Mouse (Mus musculus) heart, adult 11 months (tissue): ENCODE results near the gene Trim41.

Experiments used
- DNase-seq: peaks from one replicate; pipeline ENCODE4 v3.0.0; 2022

Trim41 gene

GRCm38 (mm10) chr11:48788311-48789089 lies 28.7 kb downstream of the Trim41 start:
- DNase-seq, result peak; percentile 96

- DNase-seq, result peak; percentile 97
Measured at GRCm38 (mm10) chr11:48787455-48788211, 29.5 kb downstream of the Trim41 start.

GRCm38 (mm10) chr11:48782243-48782642 lies 34.9 kb downstream of the Trim41 start:
- no peak for DNase-seq

GRCm38 (mm10) chr11:48779450-48779849 lies 37.7 kb downstream of the Trim41 start:
- DNase-seq, result no peak

GRCm38 (mm10) chr11:48777303-48777702 lies 39.9 kb downstream of the Trim41 start:
- no peak for DNase-seq

- DNase-seq, result no peak
Measured at GRCm38 (mm10) chr11:48776664-48777063, 40.5 kb downstream of the Trim41 start.

- peak; percentile 93 for DNase-seq
Measured at GRCm38 (mm10) chr11:48775483-48775882, 41.7 kb downstream of the Trim41 start.

GRCm38 (mm10) chr11:48774443-48775298 lies 42.5 kb downstream of the Trim41 start:
- no peak for DNase-seq

GRCm38 (mm10) chr11:48771691-48772090 lies 45.5 kb downstream of the Trim41 start:
- DNase-seq, result no peak

GRCm38 (mm10) chr11:48767195-48767876 lies 49.8 kb downstream of the Trim41 start:
- no peak for DNase-seq

- DNase-seq, result peak; percentile 34
Measured at GRCm38 (mm10) chr11:48764119-48764518, 53.0 kb downstream of the Trim41 start.

- peak; percentile 71 for DNase-seq
Measured at GRCm38 (mm10) chr11:48759021-48759420, 58.1 kb downstream of the Trim41 start.
